Mouse (Mus musculus) lung, postnatal 10 days (tissue): Measurements from ENCODE around the gene Nelfe.
"Not testable (repeated sequence)": the region's sequence is repeated elsewhere in the genome, so short reads cannot be mapped to it uniquely, and the experiment has no call there.

ENCODE experiments used
- DNase-seq: peaks from one replicate; pipeline ENCODE4 v3.0.0; 2021

Nelfe gene

DNA sequence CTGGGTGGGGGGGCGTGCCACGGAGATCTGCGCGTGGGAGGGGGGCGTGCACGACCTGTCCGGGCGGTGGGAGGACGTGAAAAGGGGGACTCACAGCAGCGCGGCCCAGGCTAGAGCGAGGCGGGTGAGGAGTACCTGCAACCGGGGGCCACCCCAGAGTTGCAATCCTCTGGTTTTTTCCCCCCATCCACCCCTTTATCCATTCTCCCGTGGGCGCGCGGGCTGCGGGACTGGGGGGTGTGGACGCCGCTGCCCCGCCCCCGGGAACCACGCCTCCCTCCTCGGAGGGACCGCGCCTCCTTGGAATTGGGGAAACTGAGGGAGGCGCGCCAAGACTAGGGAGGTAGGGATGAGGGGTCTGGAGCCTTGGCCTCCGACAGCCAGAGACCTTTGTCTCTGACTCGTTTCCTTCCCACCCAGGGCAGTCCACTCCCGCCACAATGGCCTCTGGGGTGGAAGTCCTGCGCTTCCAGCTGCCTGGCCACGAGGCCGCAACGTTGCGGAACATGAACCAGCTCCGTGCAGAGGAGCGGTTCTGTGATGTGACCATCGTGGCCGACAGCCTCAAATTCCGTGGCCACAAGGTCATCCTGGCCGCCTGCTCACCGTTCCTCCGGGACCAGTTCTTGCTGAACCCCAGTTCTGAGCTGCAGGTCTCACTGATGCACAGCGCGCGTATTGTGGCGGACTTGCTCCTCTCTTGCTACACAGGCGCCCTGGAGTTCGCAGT lies 44.8 kb downstream of the Nelfe start:
- DNase-seq: peak; percentile 55

DNA sequence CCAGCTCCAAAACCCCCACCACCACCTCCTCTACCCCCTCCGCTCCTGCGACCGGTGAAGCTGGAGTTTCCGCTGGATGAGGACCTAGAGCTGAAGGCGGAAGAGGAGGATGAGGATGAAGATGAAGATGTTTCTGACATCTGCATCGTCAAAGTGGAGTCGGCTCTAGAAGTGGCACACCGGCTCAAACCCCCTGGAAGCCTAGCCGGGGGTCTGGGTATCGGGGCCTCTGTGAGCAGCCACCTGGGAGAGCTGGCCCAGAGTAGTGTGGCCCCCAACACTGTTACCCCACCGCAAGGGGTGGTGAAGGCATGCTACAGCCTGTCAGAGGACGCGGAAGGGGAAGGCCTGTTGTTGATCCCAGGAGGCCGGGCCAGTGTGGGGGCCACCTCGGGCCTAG lies 45.5 kb downstream of the Nelfe start:
- no peak for DNase-seq

DNA sequence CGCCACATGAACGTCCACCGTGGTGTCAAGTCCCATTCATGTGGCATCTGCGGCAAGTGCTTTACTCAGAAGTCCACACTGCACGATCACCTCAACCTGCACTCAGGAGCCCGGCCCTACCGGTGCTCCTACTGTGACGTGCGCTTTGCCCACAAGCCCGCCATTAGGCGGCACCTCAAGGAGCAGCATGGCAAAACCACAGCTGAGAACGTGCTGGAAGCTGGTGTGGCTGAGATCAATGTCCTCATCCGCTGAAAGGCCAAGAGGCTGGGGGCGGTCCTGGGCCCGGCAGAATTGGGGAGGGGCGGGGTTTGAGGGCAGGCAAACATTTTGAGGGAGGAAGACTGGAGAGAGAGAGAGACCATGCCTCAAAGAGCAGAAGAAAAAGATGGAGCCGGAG lies 46.2 kb downstream of the Nelfe start:
- peak; percentile 31 for DNase-seq

DNA sequence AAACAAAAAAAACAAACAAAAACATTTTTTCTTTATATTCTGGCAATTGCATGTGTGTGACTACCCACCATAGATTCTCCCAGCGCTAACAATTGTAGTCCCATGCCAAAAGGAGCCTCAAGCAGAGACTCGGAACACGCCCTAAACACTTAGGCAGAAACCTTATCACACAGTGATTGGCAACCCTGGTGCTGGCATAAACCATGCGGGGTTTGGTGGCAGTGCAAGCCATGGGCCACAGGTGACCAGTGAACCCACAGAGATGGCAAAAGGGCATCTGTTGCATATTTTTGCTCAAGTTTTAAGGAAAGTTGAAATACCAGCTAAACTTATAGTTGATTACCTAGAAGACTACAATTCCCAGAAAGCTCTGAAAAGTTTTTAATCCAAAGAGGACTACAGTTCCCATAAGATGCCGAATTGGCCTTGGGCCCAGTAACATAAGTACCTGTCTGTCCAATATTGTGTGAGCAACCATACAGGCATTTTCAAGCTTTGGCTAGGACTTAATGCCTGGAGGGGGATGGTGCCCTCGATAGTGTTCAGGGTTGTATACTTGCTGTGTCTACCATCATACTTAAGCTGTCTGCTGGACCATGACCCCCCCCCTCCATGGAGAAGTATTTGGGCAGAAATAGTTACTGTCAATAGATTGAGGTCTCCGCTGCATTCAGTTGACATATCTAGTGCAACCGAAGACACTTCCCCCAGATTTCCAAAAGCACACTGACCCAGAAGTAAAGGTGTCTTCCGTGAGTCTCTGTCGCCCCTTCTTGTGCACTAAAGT lies 47.4 kb downstream of the Nelfe start:
- peak; percentile 65 for DNase-seq

DNA sequence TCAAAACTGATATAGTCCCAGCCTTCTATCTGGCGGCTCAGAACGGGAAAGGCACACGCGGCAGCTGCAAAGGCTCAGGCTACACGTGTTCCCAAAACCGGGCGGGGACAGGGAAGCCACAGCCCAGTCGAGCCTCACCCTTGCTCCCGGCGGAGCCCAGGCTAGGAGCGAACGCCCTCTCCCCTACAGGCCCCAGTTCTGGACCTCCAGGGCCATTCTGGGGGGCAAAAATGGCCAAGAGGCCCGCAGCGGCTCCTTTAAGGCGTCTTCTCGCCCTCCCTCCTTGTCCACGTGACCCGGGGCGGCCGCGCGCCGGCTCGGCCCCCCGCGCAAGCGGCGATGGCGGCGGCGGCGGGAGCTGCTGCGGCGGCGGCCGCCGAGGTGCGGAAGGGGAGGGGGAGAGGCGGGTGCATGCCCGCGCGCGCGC lies 48.0 kb downstream of the Nelfe start, which contains the start of the genes C2 and Ehmt2:
C2 (minus strand) TSS at position 106 of the 427 bp plus-strand sequence.
Ehmt2 (plus strand) TSS at position 310 of the 427 bp plus-strand sequence.
- DNase-seq: peak; percentile 85

DNA sequence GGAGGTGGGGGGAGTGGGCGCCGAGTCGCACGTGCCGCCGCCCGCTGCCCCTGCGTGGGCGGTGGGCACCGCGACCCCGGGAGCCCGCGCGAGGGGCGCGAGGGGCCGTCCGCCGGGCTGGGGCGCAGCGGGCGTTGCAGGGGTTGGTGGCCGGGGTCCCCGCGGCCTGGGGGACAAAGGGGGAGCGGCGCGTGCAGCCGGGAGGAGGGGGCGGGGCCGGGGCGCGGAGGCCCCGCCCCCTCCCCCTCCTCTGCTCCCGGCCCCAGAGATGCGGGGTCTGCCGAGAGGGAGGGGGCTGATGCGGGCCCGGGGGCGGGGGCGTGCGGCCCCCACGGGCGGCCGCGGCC lies 48.5 kb downstream of the Nelfe start:
- no peak for DNase-seq

DNA sequence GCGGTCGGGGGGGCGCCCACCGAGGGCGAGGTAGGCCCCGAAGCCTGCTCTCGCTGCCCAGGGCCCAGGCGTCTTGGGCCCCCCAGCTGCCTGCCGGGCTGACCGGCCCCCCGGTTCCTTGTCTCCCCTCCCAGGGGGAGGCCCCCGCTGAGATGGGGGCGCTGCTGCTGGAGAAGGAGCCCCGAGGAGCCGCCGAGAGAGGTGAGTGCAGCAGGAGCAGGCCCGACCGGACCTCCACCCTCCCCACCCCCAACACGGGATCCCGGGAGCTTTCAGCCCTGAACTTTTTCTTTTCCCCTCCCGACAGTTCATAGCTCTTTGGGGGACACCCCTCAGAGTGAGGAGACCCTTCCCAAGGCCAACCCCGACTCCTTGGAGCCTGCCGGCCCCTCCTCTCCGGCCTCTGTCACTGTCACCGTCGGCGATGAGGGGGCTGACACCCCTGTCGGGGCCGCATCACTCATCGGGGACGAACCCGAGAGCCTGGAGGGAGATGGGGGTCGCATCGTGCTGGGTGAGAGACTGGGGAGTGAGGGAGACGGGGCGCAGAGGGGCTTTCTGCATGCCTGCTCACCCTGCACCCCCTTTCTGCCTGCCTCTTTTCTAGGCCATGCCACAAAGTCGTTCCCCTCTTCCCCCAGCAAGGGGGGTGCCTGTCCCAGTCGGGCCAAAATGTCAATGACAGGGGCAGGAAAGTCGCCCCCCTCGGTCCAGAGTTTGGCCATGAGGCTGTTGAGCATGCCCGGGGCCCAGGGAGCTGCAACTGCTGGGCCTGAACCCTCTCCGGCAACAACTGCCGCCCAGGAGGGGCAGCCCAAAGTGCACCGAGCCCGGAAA lies 49.1 kb downstream of the Nelfe start:
- DNase-seq: peak; percentile 50

DNA sequence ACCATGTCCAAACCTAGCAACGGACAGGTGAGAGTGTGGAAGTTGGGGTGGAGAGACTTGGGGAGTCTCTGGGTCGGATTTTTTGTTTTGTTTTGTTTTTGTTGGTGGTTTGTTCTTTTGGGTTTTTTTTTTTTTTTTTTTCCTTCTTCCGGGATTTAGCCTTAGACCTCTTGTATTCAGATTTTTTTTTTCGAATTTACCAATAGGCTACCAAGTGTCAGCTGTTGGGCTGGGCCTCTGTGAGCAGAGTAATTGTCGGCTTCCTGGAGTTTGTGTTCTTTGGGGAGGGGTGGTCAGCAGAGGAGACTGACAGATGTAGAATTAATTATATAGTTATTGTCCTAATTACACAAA lies 49.7 kb downstream of the Nelfe start:
- peak; percentile 58 for DNase-seq

DNA sequence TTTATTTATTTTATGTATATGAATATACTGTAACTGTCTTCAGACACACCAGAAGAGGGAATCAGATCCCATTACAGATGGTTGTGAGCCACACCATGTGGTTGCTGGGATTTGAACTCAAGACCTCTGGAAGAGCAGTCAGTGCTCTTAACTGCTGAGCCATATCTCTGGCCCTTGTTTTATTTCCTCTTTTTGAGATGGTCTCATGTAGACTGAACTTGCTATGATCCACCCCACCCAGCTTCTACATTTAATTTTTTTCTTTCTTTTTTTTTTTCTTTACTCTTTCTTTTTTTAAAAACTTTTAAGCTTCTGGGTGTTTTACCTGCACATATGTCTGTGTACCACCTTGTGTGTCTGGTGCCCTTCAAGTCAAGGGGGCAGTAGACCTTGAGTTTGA lies 50.6 kb downstream of the Nelfe start:
- not testable (repeated sequence) for DNase-seq

DNA sequence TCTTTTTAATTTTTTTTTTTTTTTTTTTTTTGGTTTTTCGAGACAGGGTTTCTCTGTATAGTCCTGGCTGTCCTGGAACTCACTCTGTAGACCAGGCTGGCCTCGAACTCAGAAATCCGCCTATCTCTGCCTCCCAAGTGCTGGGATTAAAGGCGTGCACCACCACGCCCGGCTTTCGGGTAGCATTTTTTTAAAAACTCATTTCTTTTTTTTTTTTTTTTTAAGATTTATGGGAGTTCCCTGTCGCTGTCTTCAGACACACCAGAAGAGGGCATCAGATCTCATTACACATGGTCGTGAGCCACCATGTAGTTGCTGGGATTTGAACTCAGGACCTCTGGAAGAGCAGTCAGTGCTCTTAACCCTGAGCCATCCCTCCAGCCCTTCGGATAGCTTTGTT lies 51.8 kb downstream of the Nelfe start:
- not testable (repeated sequence) for DNase-seq

DNA sequence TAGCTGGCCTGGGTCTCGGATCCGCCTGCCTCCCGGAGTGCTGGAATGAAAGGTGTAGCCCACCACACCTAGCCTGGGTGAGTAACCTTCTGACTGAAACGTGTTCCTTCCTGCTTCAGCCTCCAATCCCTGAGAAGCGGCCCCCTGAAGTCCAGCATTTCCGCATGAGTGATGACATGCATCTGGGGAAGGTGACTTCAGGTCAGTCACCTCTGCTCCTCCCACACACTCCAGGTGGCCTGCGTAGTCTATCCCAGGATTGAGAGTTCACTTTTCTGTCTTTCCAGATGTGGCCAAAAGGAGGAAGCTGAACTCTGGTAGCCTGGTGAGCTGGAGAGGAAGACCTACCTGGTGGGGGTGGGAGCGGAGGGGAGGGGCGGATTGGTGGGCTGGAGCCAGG lies 52.7 kb downstream of the Nelfe start:
- DNase-seq: no peak
